Mouse (Mus musculus) urinary bladder, adult 18-20 months (tissue): ENCODE results near the gene Olfr101.

ENCODE experiments used
- DNase-seq, 2 experiments: peaks; one replicate each; pipeline ENCODE4 v3.0.0; 2022; ENCODE audit warnings: low spot score in 2 of 2, mixed read lengths in 2 of 2

Olfr101 gene

GRCm38 (mm10) chr17:37304213-37304612, at the start of gene Olfr101:
TSS of gene Olfr101 (minus strand) at chr17:37304313.
- DNase-seq, result no peak

GRCm38 (mm10) chr17:37339598-37339997, 35.5 kb upstream of the Olfr101 start, which contains the start of gene Olfr103:
TSS of gene Olfr103 (minus strand) at chr17:37339698.
- no peak for DNase-seq

GRCm38 (mm10) chr17:37316954-37317353, 12.8 kb upstream of the Olfr101 start, which contains the start of gene Olfr102:
TSS of gene Olfr102 (minus strand) at chr17:37317054.
- no peak for DNase-seq

GRCm38 (mm10) chr17:37310146-37310699, 6.1 kb upstream of the Olfr101 start:
- DNase-seq, result no peak

GRCm38 (mm10) chr17:37308483-37308882, 4.4 kb upstream of the Olfr101 start:
- DNase-seq, result no peak

GRCm38 (mm10) chr17:37283360-37283759, 20.8 kb downstream of the Olfr101 start, which contains the start of gene Olfr99:
TSS of gene Olfr99 (minus strand) at chr17:37283460.
- no peak for DNase-seq

- DNase-seq, result no peak
Measured at GRCm38 (mm10) chr17:37280331-37280730, 23.8 kb downstream of the Olfr101 start.

GRCm38 (mm10) chr17:37276573-37276972, 27.5 kb downstream of the Olfr101 start:
- no peak for DNase-seq

GRCm38 (mm10) chr17:37275626-37276248, 28.4 kb downstream of the Olfr101 start:
- DNase-seq, result no peak

- DNase-seq, result peak; percentile 32 to 37
Measured at GRCm38 (mm10) chr17:37270702-37271092, 33.4 kb downstream of the Olfr101 start.

- peak; percentile 83 to 93 for DNase-seq
Measured at GRCm38 (mm10) chr17:37270058-37270701, 33.9 kb downstream of the Olfr101 start, which contains the start of gene H2-M3. TSS of gene H2-M3 (plus strand) at chr17:37270220.

- DNase-seq, result no peak
Measured at GRCm38 (mm10) chr17:37263626-37264025, 40.5 kb downstream of the Olfr101 start, which contains the start of gene Olfr98. TSS of gene Olfr98 (minus strand) at chr17:37263749.

GRCm38 (mm10) chr17:37250544-37250943, 53.6 kb downstream of the Olfr101 start:
- peak in 1 of 2 experiments; percentile 9 for DNase-seq

- DNase-seq, result no peak
Measured at GRCm38 (mm10) chr17:37249460-37249859, 54.7 kb downstream of the Olfr101 start.
